Mouse (Mus musculus) layer of hippocampus, adult 2 months (tissue): ENCODE data around the gene Glipr2. TPM values are rescaled to one million over a fixed set of nuclear protein-coding genes. Genes with fewer than 3 reads are reported as not detected.

ENCODE experiments used
- DNase-seq, 2 experiments: peaks; one replicate each; pipeline ENCODE4 v3.0.0; 2022; ENCODE audit warnings: low spot score in 2 of 2
- H3K27ac ChIP-seq: fragments of 200-600 bp; 2 replicates; pipeline ENCODE4 v1.8.1; 2022
- H3K4me3 ChIP-seq: fragments of 200-600 bp; 2 replicates; pipeline ENCODE4 v1.8.1; 2022; ENCODE audit warnings: mild to moderate bottlenecking
- CTCF ChIP-seq: fragments of 200-600 bp; conservative IDR thresholded peaks from 2 replicates; pipeline ENCODE4 v1.8.1; 2022; ENCODE audit warnings: antibody characterized with exemption, mild to moderate bottlenecking, moderate library complexity
- total RNA-seq, 2 experiments: library from RNA; stranded (reverse); gene quantifications; 2 replicates each; pipeline ENCODE4 v1.2.3; 2021

The Glipr2 gene
- total RNA-seq, 2 experiments from 2014 or later = 2.5 to 2.7 TPM

GRCm38 (mm10) chr4:43974914-43975616, 17.9 kb downstream of the Glipr2 start:
- no peak for DNase-seq
- no peak for TF ChIP-seq CTCF
- Histone ChIP-seq H3K27ac (no peak overlapping the region), H3K4me3 (no peak overlapping the region)

- Histone ChIP-seq H3K4me3 (no peak overlapping the region), H3K27ac (no peak overlapping the region)
- TF ChIP-seq CTCF = no peak
- DNase-seq = no peak
Observed at GRCm38 (mm10) chr4:43976223-43976740, 19.1 kb downstream of the Glipr2 start.

- 0 out of 2 replicates have a peak, but pooled peaks have one; percentile 10 for TF ChIP-seq CTCF
- Histone ChIP-seq H3K4me3 (no peak overlapping the region), H3K27ac (no peak overlapping the region)
- DNase-seq = no peak
Observed at GRCm38 (mm10) chr4:43978521-43979443, 21.6 kb downstream of the Glipr2 start.

GRCm38 (mm10) chr4:43979746-43980145, 22.5 kb downstream of the Glipr2 start:
- H3K27ac ChIP-seq = no peak overlapping the region
- TF ChIP-seq CTCF = no peak
- H3K4me3 ChIP-seq = no peak overlapping the region
- peak; percentile 86 to 90 for DNase-seq

DNA sequence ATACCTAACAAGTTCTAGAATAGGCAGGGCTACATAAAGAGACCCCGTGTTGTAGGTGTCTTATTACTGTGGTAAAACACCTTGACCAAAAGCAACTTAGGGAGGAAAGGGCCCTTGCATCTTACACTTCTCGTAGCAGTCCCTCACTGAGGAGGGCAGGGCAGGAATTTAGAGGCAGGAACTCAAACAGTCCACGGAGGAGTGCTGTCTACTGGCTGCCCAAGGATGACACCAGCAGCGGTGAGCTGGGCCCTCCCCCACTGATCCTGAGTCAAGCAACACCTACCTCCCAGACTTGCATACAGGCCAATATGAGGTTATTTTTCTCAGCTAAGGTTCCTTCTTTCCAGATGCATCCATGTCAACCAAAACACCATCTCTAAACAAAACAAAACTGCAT, 23.0 kb downstream of the Glipr2 start:
- TF ChIP-seq CTCF = no peak
- H3K4me3 ChIP-seq = no peak overlapping the region
- no peak overlapping the region for H3K27ac ChIP-seq
- DNase-seq = no peak

DNA sequence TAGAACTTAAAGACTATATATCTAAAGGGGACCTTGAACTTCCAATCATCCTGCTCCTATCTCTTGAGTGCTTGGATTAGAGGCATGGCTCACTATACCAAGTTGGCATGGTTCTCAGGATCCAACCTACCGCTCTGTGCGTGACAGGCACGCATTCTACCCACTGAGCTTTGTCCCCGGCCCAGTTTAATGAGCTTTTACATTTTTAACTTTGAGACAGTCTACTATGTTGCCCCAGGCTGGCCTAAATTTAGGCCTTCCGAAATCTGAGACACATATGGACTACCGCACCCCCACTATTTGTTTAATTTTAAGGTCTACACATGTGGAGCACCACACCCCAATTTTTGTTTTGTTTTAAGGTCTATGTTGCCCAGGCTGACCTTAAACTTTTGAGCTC, 23.6 kb downstream of the Glipr2 start:
- DNase-seq = no peak
- TF ChIP-seq CTCF = no peak
- H3K27ac ChIP-seq = no peak overlapping the region
- H3K4me3 ChIP-seq = no peak overlapping the region

DNA sequence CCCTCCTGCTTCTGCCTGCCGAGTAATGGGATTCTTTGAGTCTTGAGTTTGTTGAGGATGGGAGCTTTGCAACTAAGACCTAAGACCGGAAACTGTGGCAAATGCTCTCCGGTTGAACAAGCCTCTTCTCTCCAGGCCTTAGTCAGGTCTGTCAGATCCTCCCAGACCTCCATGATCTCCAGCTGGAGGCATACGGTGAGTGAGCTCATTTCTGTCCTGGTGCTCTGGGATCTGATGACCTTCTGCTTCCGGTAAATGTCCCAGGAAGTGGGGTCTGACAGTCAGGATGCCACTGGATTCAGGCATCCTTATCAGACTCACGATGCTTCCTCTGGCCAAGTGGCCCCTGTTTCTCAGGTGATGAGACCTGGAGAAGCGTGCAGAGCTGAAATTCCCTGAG, 24.1 kb downstream of the Glipr2 start:
- no peak for DNase-seq

GRCm38 (mm10) chr4:43982053-43982732, 25.0 kb downstream of the Glipr2 start:
- peak; percentile 90 to 94 for DNase-seq
- Histone ChIP-seq H3K27ac (peak overlapping the region; percentile 28; the same call in 1 of the 2 replicates), H3K4me3 (peak overlapping the region; percentile 45)
- peak; percentile 99 for TF ChIP-seq CTCF

More for the DNA sequence above, 24.1 kb downstream of the Glipr2 start:
- no peak overlapping the region for H3K27ac ChIP-seq
- H3K4me3 ChIP-seq = no peak overlapping the region
- no peak for TF ChIP-seq CTCF

DNA sequence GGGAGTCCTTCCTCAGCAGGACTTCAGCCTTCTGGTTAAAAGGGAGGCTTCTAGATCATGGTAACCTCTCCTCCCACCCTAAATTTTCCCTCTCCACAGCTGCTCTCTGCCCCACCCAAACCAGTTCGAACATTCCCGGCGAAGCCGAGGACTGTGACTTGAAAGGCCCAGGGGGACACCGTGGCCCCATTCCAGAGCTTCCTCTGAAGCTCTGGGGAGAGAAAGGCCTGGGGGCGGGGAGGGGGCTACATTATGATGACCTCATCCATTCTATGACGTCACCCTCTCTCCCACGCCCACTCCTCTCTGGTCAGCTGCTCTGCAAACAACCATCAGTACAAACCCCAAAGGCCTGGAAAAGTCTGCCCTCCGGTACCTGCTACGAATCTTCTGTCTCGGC, 26.0 kb downstream of the Glipr2 start, which contains the start of gene Ccin:
Ccin (plus strand) TSS at position 303 of the 400 bp plus-strand sequence.
- no peak for DNase-seq
- H3K27ac ChIP-seq = no peak within 1 kb of the TSS; the same call in 1 of the 2 replicates
- no peak for TF ChIP-seq CTCF
- peak within 1 kb of the TSS; percentile 45 for H3K4me3 ChIP-seq

DNA sequence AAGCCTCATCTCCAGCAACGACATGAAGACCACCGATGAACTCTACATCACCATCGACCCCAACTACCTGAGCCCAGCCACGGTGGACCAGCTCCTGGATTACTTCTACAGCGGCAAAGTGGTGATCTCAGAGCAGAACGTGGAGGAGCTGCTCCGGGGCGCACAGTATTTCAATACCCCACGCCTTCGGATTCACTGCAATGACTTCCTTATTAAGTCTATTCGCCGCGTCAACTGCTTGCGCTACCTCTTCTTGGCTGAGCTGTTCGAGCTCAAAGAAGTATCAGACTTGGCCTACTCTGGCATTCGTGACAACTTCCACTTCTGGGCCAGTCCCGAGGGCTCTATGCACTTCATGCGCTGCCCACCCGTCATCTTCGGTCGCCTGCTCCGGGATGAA, 26.6 kb downstream of the Glipr2 start:
- Histone ChIP-seq H3K27ac (no peak overlapping the region), H3K4me3 (no peak overlapping the region)
- no peak for TF ChIP-seq CTCF
- no peak for DNase-seq

- no peak for DNase-seq
- TF ChIP-seq CTCF = no peak
- Histone ChIP-seq H3K4me3 (no peak overlapping the region), H3K27ac (no peak overlapping the region)
Observed at GRCm38 (mm10) chr4:43984326-43984725, 27.1 kb downstream of the Glipr2 start.

GRCm38 (mm10) chr4:43988976-43989375, 31.8 kb downstream of the Glipr2 start:
- no peak for TF ChIP-seq CTCF
- no peak for DNase-seq
- H3K4me3 ChIP-seq = no peak overlapping the region
- no peak overlapping the region for H3K27ac ChIP-seq
